Mouse (Mus musculus) gastrocnemius, postnatal 10 days (tissue): Measurements from ENCODE around the gene Spocd1. TPM values are rescaled to one million over a fixed set of nuclear protein-coding genes. Genes with fewer than 3 reads are reported as not detected.

Experiments
- DNase-seq: peaks from one replicate; pipeline ENCODE4 v3.0.0; 2021; ENCODE audit warnings: mixed read lengths
- total RNA-seq, 2 experiments: library from RNA; stranded (reverse); gene quantifications; 2 replicates each; pipeline ENCODE4 v1.2.3; 2021

Spocd1 gene
- total RNA-seq, 2 experiments from 2014 or later = not detected

GRCm38 (mm10) chr4:130006533-130006932 is 77.5 kb downstream of the Spocd1 start:
- DNase-seq = no peak

Other genes with a start within 250 kb of the Spocd1 start
- 1 to 10 TPM; 3.7 to 6.7 TPM for gene Tmem39b, start 232.4 kb upstream of the Spocd1 start, total RNA-seq
- gene Khdrbs1, start 186.9 kb upstream of the Spocd1 start, total RNA-seq = 10 to 100 TPM; 47.0 to 58.8 TPM
- 100 to 1,000 TPM; 572 to 625 TPM for gene Ptp4a2, start 118.0 kb upstream of the Spocd1 start, total RNA-seq
- 1 to 10 TPM; 2.5 to 2.6 TPM for gene Adgrb2, start 55.6 kb downstream of the Spocd1 start, total RNA-seq
- gene Col16a1, start 118.6 kb downstream of the Spocd1 start, total RNA-seq = 10 to 100 TPM; 61.7 to 92.4 TPM
- gene Pef1, start 173.3 kb downstream of the Spocd1 start, total RNA-seq = 10 to 100 TPM; 29.3 to 31.7 TPM
- not detected for gene Hcrtr1, start 210.1 kb downstream of the Spocd1 start, total RNA-seq
- gene Tinagl1, start 245.9 kb downstream of the Spocd1 start, total RNA-seq = 10 to 100 TPM; 27.7 to 33.1 TPM